Mouse (Mus musculus): ENCODE data around the gene Tet2. TPM values are rescaled to one million over a fixed set of nuclear protein-coding genes. Genes with fewer than 3 reads are reported as not detected.

Tet2 gene
- polyA plus RNA-seq, 1 experiment from 2014 or later = 14.6 TPM

- Histone ChIP-seq H3K9me3 (replicated peaks) (no peaks in the 10 kb centered on the region), H3K27me3 (ENCODE audit: low read depth, poor library complexity, severe bottlenecking) (no peaks in the 10 kb centered on the region), H3K36me3 (peaks cover 74% of the 10 kb centered on the region), H3K4me3 (no peak overlapping the region), H3K27ac (replicated peaks) (no peak overlapping the region), H3K4me1 (no peaks in the 10 kb centered on the region)
- no peak for DNase-seq (ENCODE audit: low spot score)
- WGBS = 89% methylated on average over 4 of the region's 4 CpGs
Measured at GRCm38 (mm10) chr3:133510368-133510767, 34.6 kb downstream of the Tet2 start.

- Histone ChIP-seq H3K36me3 (peaks cover 72% of the 10 kb centered on the region), H3K9me3 (replicated peaks) (no peaks in the 10 kb centered on the region), H3K4me1 (no peaks in the 10 kb centered on the region), H3K27ac (replicated peaks) (no peak overlapping the region), H3K4me3 (no peak overlapping the region), H3K27me3 (ENCODE audit: low read depth, poor library complexity, severe bottlenecking) (no peaks in the 10 kb centered on the region)
- no peak for DNase-seq (ENCODE audit: low spot score)
- 98% methylated on average over 2 of the region's 2 CpGs for WGBS
Measured at GRCm38 (mm10) chr3:133509796-133510195, 35.1 kb downstream of the Tet2 start.

GRCm38 (mm10) chr3:133508881-133509280, 36.1 kb downstream of the Tet2 start:
- Histone ChIP-seq H3K27ac (replicated peaks) (no peak overlapping the region), H3K9me3 (replicated peaks) (no peaks in the 10 kb centered on the region), H3K4me1 (no peaks in the 10 kb centered on the region), H3K4me3 (no peak overlapping the region), H3K27me3 (ENCODE audit: low read depth, poor library complexity, severe bottlenecking) (no peaks in the 10 kb centered on the region), H3K36me3 (peaks cover 62% of the 10 kb centered on the region)
- DNase-seq (ENCODE audit: low spot score) = no peak
- WGBS = 93% methylated on average over 3 of the region's 3 CpGs

- H3K36me3 ChIP-seq = peaks cover 38% of the 10 kb centered on the region
- no peaks in the 10 kb centered on the region for H3K9me3 ChIP-seq (replicated peaks)
- H3K27ac ChIP-seq (replicated peaks) = no peak overlapping the region
- no peaks in the 10 kb centered on the region for H3K4me1 ChIP-seq
- 88% methylated on average over 9 of the region's 9 CpGs for WGBS
- no peaks in the 10 kb centered on the region for H3K27me3 ChIP-seq (ENCODE audit: low read depth, poor library complexity, severe bottlenecking)
- H3K4me3 ChIP-seq = no peak overlapping the region
- no peak for DNase-seq (ENCODE audit: low spot score)
Measured at GRCm38 (mm10) chr3:133506289-133506954, 38.5 kb downstream of the Tet2 start.

GRCm38 (mm10) chr3:133496953-133497352, 48.0 kb downstream of the Tet2 start:
- Histone ChIP-seq H3K27ac (replicated peaks) (no peak overlapping the region), H3K4me1 (0 out of 2 replicates have a peak, but pooled peaks cover 3% of the 10 kb centered on the region), H3K36me3 (peaks cover 12% of the 10 kb centered on the region), H3K9me3 (replicated peaks) (peaks cover 10% of the 10 kb centered on the region; the same call in 1 of the 2 replicates), H3K27me3 (ENCODE audit: low read depth, poor library complexity, severe bottlenecking) (no peaks in the 10 kb centered on the region), H3K4me3 (no peak overlapping the region)
- DNase-seq (ENCODE audit: low spot score) = no peak
- 92% methylated on average over 7 of the region's 7 CpGs for WGBS

- no peaks in the 10 kb centered on the region for H3K27me3 ChIP-seq (ENCODE audit: low read depth, poor library complexity, severe bottlenecking)
- peaks cover 10% of the 10 kb centered on the region; the same call in 1 of the 2 replicates for H3K9me3 ChIP-seq (replicated peaks)
- no peaks in the 10 kb centered on the region for H3K4me1 ChIP-seq
- no peak overlapping the region for H3K4me3 ChIP-seq
- H3K36me3 ChIP-seq = peaks cover 41% of the 10 kb centered on the region
- no peak overlapping the region for H3K27ac ChIP-seq (replicated peaks)
- 89% methylated on average over 2 of the region's 2 CpGs for WGBS
- DNase-seq (ENCODE audit: low spot score) = no peak
Measured at GRCm38 (mm10) chr3:133491370-133491769, 53.6 kb downstream of the Tet2 start.

GRCm38 (mm10) chr3:133488022-133488725, 56.8 kb downstream of the Tet2 start:
- Histone ChIP-seq H3K36me3 (peaks cover 61% of the 10 kb centered on the region), H3K4me3 (no peak overlapping the region), H3K27ac (replicated peaks) (no peak overlapping the region), H3K9me3 (replicated peaks) (no peaks in the 10 kb centered on the region), H3K4me1 (no peaks in the 10 kb centered on the region), H3K27me3 (ENCODE audit: low read depth, poor library complexity, severe bottlenecking) (no peaks in the 10 kb centered on the region)
- no peak for DNase-seq (ENCODE audit: low spot score)
- 95% methylated on average over 13 of the region's 13 CpGs for WGBS

GRCm38 (mm10) chr3:133482887-133483286, 62.1 kb downstream of the Tet2 start:
- 93% methylated on average over 1 of the region's 1 CpGs for WGBS
- Histone ChIP-seq H3K9me3 (replicated peaks) (no peaks in the 10 kb centered on the region), H3K4me3 (no peak overlapping the region), H3K27me3 (ENCODE audit: low read depth, poor library complexity, severe bottlenecking) (no peaks in the 10 kb centered on the region), H3K36me3 (peaks cover 95% of the 10 kb centered on the region), H3K27ac (replicated peaks) (no peak overlapping the region), H3K4me1 (no peaks in the 10 kb centered on the region)
- no peak for DNase-seq (ENCODE audit: low spot score)

- H3K27me3 ChIP-seq (ENCODE audit: low read depth, poor library complexity, severe bottlenecking) = no peaks in the 10 kb centered on the region
- H3K9me3 ChIP-seq (replicated peaks) = no peaks in the 10 kb centered on the region
- no peak for DNase-seq (ENCODE audit: low spot score)
- H3K4me1 ChIP-seq = no peaks in the 10 kb centered on the region
- peaks cover 81% of the 10 kb centered on the region for H3K36me3 ChIP-seq
- H3K27ac ChIP-seq (replicated peaks) = no peak overlapping the region
- WGBS = 91% methylated on average over 3 of the region's 3 CpGs
- H3K4me3 ChIP-seq = no peak overlapping the region
Measured at GRCm38 (mm10) chr3:133478987-133479386, 66.0 kb downstream of the Tet2 start.

GRCm38 (mm10) chr3:133473781-133474180, 71.2 kb downstream of the Tet2 start:
- 90% methylated on average over 1 of the region's 1 CpGs for WGBS
- no peak for DNase-seq (ENCODE audit: low spot score)
- no peaks in the 10 kb centered on the region for H3K4me1 ChIP-seq
- no peaks in the 10 kb centered on the region for H3K9me3 ChIP-seq (replicated peaks)
- H3K27me3 ChIP-seq (ENCODE audit: low read depth, poor library complexity, severe bottlenecking) = no peaks in the 10 kb centered on the region
- H3K4me3 ChIP-seq = no peak overlapping the region
- peaks cover 67% of the 10 kb centered on the region for H3K36me3 ChIP-seq
- H3K27ac ChIP-seq (replicated peaks) = no peak overlapping the region

- Histone ChIP-seq H3K4me1 (no peaks in the 10 kb centered on the region), H3K27ac (replicated peaks) (no peak overlapping the region), H3K27me3 (ENCODE audit: low read depth, poor library complexity, severe bottlenecking) (no peaks in the 10 kb centered on the region), H3K9me3 (replicated peaks) (no peaks in the 10 kb centered on the region), H3K36me3 (peaks cover 77% of the 10 kb centered on the region), H3K4me3 (no peak overlapping the region)
- WGBS = 91% methylated on average over 4 of the region's 4 CpGs
- DNase-seq (ENCODE audit: low spot score) = no peak
Measured at GRCm38 (mm10) chr3:133471101-133471500, 73.8 kb downstream of the Tet2 start.

GRCm38 (mm10) chr3:133468883-133469282, 76.1 kb downstream of the Tet2 start:
- Histone ChIP-seq H3K4me1 (no peaks in the 10 kb centered on the region), H3K27me3 (ENCODE audit: low read depth, poor library complexity, severe bottlenecking) (no peaks in the 10 kb centered on the region), H3K4me3 (no peak overlapping the region), H3K27ac (replicated peaks) (no peak overlapping the region), H3K36me3 (peaks cover 67% of the 10 kb centered on the region), H3K9me3 (replicated peaks) (no peaks in the 10 kb centered on the region)
- DNase-seq (ENCODE audit: low spot score) = no peak
- WGBS = 94% methylated on average over 7 of the region's 7 CpGs

- Histone ChIP-seq H3K27me3 (ENCODE audit: low read depth, poor library complexity, severe bottlenecking) (no peaks in the 10 kb centered on the region), H3K4me1 (no peaks in the 10 kb centered on the region), H3K36me3 (peaks cover 44% of the 10 kb centered on the region), H3K9me3 (replicated peaks) (no peaks in the 10 kb centered on the region), H3K4me3 (no peak overlapping the region), H3K27ac (replicated peaks) (no peak overlapping the region)
- DNase-seq (ENCODE audit: low spot score) = no peak
- 92% methylated on average over 3 of the region's 3 CpGs for WGBS
Measured at GRCm38 (mm10) chr3:133463233-133463632, 81.7 kb downstream of the Tet2 start.

Data from midbrain, embryonic 10.5 days (tissue).